Mouse (Mus musculus): Measurements from ENCODE around the gene Ndst4.

Ndst4 gene

DNA sequence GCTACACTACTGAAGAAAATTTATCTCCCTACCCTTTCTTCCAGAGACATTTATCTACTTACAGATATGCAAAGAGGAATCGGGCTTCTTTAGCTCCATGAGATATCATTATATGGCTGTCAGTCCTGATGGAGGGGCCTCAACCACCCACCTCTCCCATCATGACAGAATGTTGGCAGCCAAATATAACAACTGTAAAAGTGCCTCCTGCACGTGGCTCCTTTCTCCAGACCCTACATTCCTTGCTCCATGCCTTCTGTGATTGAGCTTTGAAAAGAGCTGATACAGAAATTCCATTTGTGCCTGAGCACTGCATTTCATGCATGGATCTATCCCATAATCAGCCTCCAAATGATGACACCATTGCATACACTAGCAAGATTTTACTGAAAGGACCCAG, 331.1 kb downstream of the Ndst4 start:
- DNase-seq (ENCODE audit: low spot score): no peak

DNA sequence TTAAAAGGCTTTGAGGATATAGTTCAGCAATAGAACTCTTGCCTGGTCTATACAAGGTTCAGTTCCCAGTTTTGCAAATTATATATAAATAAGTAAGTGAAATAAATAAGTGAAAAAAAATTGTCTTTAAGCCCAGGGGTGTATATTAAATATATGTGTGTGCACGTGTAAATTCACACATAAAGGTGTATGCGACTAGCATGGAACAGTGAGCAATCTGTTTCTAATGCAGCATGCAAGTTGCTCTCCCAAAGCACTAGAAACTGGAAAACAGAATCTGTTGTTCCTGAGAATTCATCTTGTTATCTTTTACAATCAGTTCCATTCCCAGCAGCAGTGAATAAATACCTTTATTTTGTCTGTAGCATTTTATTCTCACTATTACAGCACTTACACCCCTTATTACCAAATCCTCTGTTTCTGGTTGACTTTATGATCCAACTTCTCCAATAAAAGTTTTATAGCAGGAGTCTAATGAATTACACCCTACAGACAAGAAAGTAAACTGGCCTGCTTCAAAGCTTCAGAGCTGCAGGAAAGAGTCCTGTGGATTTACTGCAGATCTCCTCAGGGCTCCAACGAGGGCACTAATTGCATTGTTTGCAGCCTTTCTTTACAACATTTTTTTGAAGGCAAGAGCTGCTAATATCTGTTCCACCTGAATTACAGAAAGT, 340.7 kb downstream of the Ndst4 start:
- no peak for DNase-seq (ENCODE audit: low spot score)

- no peak for DNase-seq (ENCODE audit: low spot score)
Observed at GRCm38 (mm10) chr3:125745142-125745496, 341.2 kb downstream of the Ndst4 start.

DNA sequence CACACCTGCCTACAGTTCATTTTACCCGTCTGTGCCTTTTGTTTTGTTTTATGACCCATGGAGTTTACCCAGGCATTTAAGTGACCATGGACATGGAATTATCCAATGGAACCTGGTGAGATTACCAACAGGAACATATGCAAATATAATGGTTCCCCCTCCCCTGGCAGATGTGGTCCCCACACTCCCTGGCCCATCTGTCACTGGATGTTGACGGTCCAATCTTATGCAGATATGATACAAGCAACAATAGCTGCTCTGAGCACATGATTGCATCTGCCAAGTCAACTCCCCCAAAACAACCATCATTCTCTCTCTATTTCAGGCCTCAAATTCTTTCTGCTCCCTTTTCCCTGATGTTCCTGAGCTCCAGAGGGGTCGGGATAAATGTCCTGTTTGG, 342.5 kb downstream of the Ndst4 start:
- DNase-seq (ENCODE audit: low spot score): no peak

DNA sequence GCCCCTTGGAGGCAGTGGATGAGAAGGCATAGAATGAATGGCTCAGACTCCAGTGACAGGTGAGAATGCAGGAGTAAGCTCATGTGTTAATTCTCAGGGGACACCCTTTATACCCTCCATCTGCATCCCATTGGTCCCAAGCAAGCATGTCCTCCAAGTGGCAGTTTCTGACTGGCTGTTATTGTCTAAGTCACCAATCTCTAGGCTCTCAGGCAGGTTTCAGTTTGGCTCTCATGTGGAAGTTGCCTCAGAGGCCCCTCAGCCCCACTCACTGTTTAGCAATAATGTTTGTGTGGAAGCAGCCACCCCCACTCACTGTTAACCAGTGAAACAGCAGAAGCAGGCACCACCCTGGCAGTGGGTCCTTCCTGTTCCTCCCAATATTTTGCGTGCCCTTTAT, 353.0 kb downstream of the Ndst4 start:
- no peak for DNase-seq (ENCODE audit: low spot score)

DNA sequence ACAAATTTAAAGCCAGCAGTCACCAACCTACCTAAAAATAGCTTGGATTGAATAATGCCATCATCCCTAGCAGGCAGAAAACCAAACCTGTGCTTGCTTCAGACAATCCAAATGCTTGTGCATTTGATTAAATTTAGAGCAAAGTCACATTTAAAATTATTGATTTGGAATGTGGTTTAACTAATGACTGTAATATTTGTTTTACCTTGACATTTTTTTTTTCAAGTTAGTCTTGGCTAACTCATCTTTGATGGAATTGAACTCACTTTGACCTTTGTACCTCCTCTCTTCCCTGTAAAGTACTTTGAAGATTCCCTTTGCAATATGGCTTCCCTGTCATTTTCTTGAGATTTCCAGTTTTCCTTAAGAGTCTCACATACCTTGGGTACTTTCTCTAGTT, 356.8 kb downstream of the Ndst4 start:
- no peak for DNase-seq (ENCODE audit: low spot score)
